Mouse (Mus musculus) forebrain, embryonic 11.5 days (tissue): Measurements from ENCODE around the gene Kantr. TPM values are rescaled to one million over a fixed set of nuclear protein-coding genes. Genes with fewer than 3 reads are reported as not detected.
"Not testable (repeated sequence)": the region's sequence is repeated elsewhere in the genome, so short reads cannot be mapped to it uniquely, and the experiment has no call there.

Experiments used
- ATAC-seq: fragments of 200-750 bp; cut with Nextera tagmentation; replicated peaks from 2 replicates; pipeline ENCODE4 v1.8.0; 2017; ENCODE audit warnings: moderate TSS enrichment; ENCODE audit not compliant: low FRiP score
- DNase-seq: peaks from one replicate; pipeline ENCODE4 v3.0.0-alpha.2; 2017; ENCODE audit warnings: low spot score
- H3K27ac ChIP-seq: fragments of 300-500 bp; sonication (generic); 2 replicates; pipeline ENCODE4 v1.5.1; 2014; ENCODE audit warnings: low read depth, low read length
- H3K27me3 ChIP-seq: fragments of 300-500 bp; sonication (generic); 2 replicates; pipeline ENCODE4 v1.6.1; 2014; ENCODE audit warnings: mild to moderate bottlenecking, low read length, mixed read lengths; ENCODE audit not compliant: control insufficient read depth, insufficient read depth
- H3K36me3 ChIP-seq: fragments of 300-500 bp; sonication (generic); 2 replicates; pipeline ENCODE4 v1.6.1; 2014; ENCODE audit warnings: mild to moderate bottlenecking, low read length, moderate library complexity, mixed read lengths; ENCODE audit not compliant: control insufficient read depth, insufficient read depth
- H3K4me1 ChIP-seq: fragments of 300-500 bp; sonication (generic); replicated peaks from 2 replicates; pipeline ENCODE4 v1.6.1; 2014; ENCODE audit warnings: low read length, mixed read lengths; ENCODE audit not compliant: control insufficient read depth, insufficient read depth
- H3K4me2 ChIP-seq: fragments of 300-500 bp; sonication (generic); 2 replicates; pipeline ENCODE4 v1.6.1; 2014; ENCODE audit warnings: low read depth, mild to moderate bottlenecking, low read length, moderate library complexity, mixed read lengths; ENCODE audit not compliant: severe bottlenecking
- H3K4me3 ChIP-seq: fragments of 300-500 bp; sonication (generic); 2 replicates; pipeline ENCODE4 v1.5.1; 2014; ENCODE audit warnings: low read depth, low read length
- H3K9ac ChIP-seq: fragments of 300-500 bp; sonication (generic); 2 replicates; pipeline ENCODE4 v1.6.1; 2014; ENCODE audit warnings: low read length
- H3K9me3 ChIP-seq: fragments of 300-500 bp; sonication (generic); 2 replicates; pipeline ENCODE4 v1.6.1; 2016; ENCODE audit warnings: low read length, mixed read lengths; ENCODE audit not compliant: control insufficient read depth
- WGBS: fragments of 180-500 bp; shearing (Covaris S2); extraction: QIAGEN DNeasy Blood & Tissue Kit; methylation state at CpG from one replicate; pipeline ENCODE4 v1.1.7; 2014; 5-methylcytosine and 5-hydroxymethylcytosine counted together
- polyA plus RNA-seq: library from polyadenylated mRNA; unstranded; fragments of >200 nt; fragmentation: Nextera tagmentation; extraction: Ambion mirVana; gene quantifications from 2 replicates; pipeline ENCODE4 v1.2.1, GENCODE M21; 2014

Kantr gene
- polyA plus RNA-seq, 1 experiment from 2014 or later, result 16.6 TPM

- no peak for DNase-seq
- Histone ChIP-seq H3K36me3 (no peaks in the 10 kb centered on the region), H3K4me1 (no peaks in the 10 kb centered on the region), H3K9me3 (no peaks in the 10 kb centered on the region; the same call in 1 of the 2 replicates), H3K4me3 (no peak overlapping the region), H3K27ac (no peak overlapping the region), H3K9ac (no peak overlapping the region), H3K4me2 (no peak overlapping the region), H3K27me3 (peaks cover 7% of the 10 kb centered on the region; the same call in 1 of the 2 replicates)
- ATAC-seq, result no peak
- 91% methylated on average over 4 of the region's 4 CpGs for WGBS
These were observed 6.8 kb downstream of the Kantr start for GRCm38 (mm10) chrX:152320535-152320934.

DNA sequence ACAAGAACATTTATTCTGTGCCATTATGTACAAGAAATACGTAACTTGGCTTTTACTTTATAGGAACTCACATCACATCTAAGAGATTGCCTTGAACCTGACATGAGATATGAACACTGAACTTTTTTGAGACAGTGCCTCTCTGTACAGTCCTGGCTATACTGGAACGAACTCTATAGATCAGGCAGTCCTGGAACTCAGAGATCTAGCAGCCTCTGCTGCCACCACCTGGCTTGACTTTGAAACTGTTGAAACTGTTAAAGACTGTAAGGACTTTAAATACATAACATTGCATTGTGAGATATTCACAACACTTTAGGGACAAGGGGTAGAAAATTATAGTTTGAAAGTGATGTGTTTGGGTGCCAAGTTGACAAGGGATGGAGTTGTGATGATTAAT is 19.4 kb downstream of the Kantr start:
- Histone ChIP-seq H3K27ac (no peak overlapping the region), H3K4me2 (no peak overlapping the region), H3K9me3 (no peaks in the 10 kb centered on the region), H3K4me1 (no peaks in the 10 kb centered on the region), H3K27me3 (peaks cover 6% of the 10 kb centered on the region; the same call in 1 of the 2 replicates), H3K36me3 (no peaks in the 10 kb centered on the region), H3K4me3 (no peak overlapping the region), H3K9ac (no peak overlapping the region)
- ATAC-seq (no peak), DNase-seq (no peak)
- 69% methylated on average over 2 of the region's 2 CpGs for WGBS

- DNase-seq, result no peak
- no peak overlapping the region for H3K4me3 ChIP-seq
- no peak overlapping the region for H3K9ac ChIP-seq
- no peak overlapping the region for H3K4me2 ChIP-seq
- no peaks in the 10 kb centered on the region for H3K9me3 ChIP-seq
- no peak for ATAC-seq
- no peak overlapping the region for H3K27ac ChIP-seq
- no peaks in the 10 kb centered on the region for H3K36me3 ChIP-seq
- H3K4me1 ChIP-seq, result no peaks in the 10 kb centered on the region
- peaks cover 6% of the 10 kb centered on the region; the same call in 1 of the 2 replicates for H3K27me3 ChIP-seq
These were observed 19.9 kb downstream of the Kantr start for GRCm38 (mm10) chrX:152307371-152307770.

DNA sequence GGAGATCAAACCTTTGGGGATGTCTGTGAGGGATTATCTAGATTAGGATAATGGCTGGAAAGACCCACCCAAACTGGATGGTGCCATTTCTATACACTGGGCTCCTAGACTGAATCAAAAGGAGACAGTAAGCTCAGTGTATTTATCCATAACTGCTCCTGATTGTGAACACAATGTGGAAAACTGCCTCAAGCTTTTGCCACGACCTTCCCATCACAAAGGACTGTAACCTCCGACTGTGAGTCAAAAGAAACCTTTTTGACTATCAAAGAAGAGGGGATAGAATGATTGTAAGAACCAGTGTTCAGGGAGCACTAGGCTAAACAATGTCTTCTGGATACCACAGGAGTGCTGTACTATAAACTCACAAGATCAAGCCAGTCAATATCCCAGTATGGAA is 21.1 kb downstream of the Kantr start:
- H3K27me3 ChIP-seq, result peaks cover 6% of the 10 kb centered on the region; the same call in 1 of the 2 replicates
- ATAC-seq, result no peak
- WGBS, result 76% methylated on average over 2 of the region's 2 CpGs

DNA sequence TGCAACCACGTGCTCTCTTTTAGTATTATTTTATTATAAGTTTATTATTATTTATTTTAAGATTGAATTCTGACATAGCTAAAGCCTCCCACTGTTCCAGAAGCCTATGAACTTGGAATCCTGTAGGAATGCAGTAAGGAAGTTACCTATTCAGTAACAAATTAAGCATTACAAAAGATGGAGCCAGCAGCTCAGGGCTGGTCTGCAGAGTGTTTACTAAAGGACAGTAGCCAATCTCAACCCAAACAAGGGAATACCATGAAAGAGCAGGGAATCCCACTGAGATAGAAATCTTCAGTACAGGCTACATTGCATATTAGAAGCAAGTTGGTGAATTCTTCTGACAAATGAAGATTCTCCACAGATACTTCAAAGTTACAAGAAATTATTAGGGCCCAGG is 40.3 kb downstream of the Kantr start:
- not testable (repeated sequence) for H3K27ac ChIP-seq, H3K4me2 ChIP-seq, H3K27me3 ChIP-seq, H3K9ac ChIP-seq, H3K4me3 ChIP-seq, H3K4me1 ChIP-seq, H3K36me3 ChIP-seq, ATAC-seq, H3K9me3 ChIP-seq, DNase-seq
- WGBS, result 66% methylated on average over 1 of the region's 1 CpGs

More for the DNA sequence above, 21.1 kb downstream of the Kantr start:
- no peak overlapping the region for H3K27ac ChIP-seq
- H3K36me3 ChIP-seq, result no peaks in the 10 kb centered on the region
- H3K9me3 ChIP-seq, result no peaks in the 10 kb centered on the region
- no peak overlapping the region for H3K9ac ChIP-seq
- no peak overlapping the region for H3K4me2 ChIP-seq
- H3K4me1 ChIP-seq, result no peaks in the 10 kb centered on the region
- no peak overlapping the region for H3K4me3 ChIP-seq
- DNase-seq, result no peak

- WGBS, result 77% methylated on average over 3 of the region's 3 CpGs
- H3K4me3 ChIP-seq, result no peak overlapping the region
- no peak for ATAC-seq
These were observed 42.5 kb downstream of the Kantr start for GRCm38 (mm10) chrX:152284746-152285145.

DNA sequence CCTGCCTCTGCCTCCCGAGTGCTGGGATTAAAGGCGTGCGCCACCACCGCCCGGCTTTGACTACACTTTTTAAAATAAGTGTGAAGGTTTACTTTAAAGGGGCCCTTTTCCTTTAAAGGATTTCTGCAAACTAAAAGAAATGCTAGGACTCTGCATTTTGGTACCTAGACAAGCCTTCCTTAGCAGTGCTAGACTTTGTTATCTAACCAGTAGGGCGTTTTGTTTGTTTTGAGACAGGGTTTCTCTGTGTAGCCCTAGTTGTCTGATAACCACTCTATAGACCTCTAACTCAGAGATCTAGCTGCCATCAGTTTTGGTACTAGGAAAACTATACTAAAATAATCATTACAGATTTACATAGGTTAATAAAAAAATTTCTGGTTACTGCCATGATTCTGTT is 47.9 kb downstream of the Kantr start:
- H3K36me3 ChIP-seq, result no peaks in the 10 kb centered on the region; the same call in 1 of the 2 replicates
- no peak overlapping the region for H3K9ac ChIP-seq
- H3K4me2 ChIP-seq, result no peak overlapping the region
- H3K27me3 ChIP-seq, result no peaks in the 10 kb centered on the region
- no peak for DNase-seq
- H3K9me3 ChIP-seq, result no peaks in the 10 kb centered on the region
- H3K4me1 ChIP-seq, result no peaks in the 10 kb centered on the region
- no peak overlapping the region for H3K27ac ChIP-seq
- H3K4me3 ChIP-seq, result no peak overlapping the region
- ATAC-seq, result no peak
- WGBS, result 87% methylated on average over 6 of the region's 6 CpGs

More at GRCm38 (mm10) chrX:152284746-152285145, 42.5 kb downstream of the Kantr start:
- Histone ChIP-seq H3K4me1 (no peaks in the 10 kb centered on the region), H3K36me3 (no peaks in the 10 kb centered on the region), H3K4me2 (no peak overlapping the region), H3K27ac (no peak overlapping the region), H3K9me3 (no peaks in the 10 kb centered on the region), H3K27me3 (no peaks in the 10 kb centered on the region), H3K9ac (no peak overlapping the region)
- DNase-seq, result no peak

DNA sequence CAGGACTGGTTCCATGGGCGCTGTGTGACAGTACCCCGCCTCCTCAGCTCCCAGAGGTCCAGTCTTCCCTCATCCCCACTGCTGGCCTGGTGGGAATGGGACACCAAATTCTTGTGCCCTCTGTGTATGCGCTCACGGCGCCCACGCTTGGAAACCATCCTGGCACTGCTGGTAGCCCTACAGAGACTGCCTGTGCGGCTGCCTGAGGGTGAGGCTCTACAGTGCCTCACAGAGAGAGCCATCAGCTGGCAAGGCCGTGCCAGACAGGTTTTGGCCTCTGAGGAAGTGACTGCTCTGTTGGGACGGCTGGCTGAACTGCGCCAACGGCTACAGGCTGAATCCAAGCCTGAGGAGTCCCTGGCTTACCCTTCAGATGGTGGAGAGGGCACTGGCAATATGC is 56.1 kb downstream of the Kantr start:
- Histone ChIP-seq H3K9ac (no peak overlapping the region), H3K27me3 (no peaks in the 10 kb centered on the region), H3K4me1 (no peaks in the 10 kb centered on the region), H3K9me3 (no peaks in the 10 kb centered on the region), H3K36me3 (peaks cover 19% of the 10 kb centered on the region; the same call in 1 of the 2 replicates), H3K27ac (no peak overlapping the region), H3K4me3 (no peak overlapping the region), H3K4me2 (no peak overlapping the region)
- ATAC-seq (no peak), DNase-seq (no peak)
- 95% methylated on average over 11 of the region's 11 CpGs for WGBS
